21 mouse cellular contexts compared by ENCODE assay signal in the genomic region with DNA sequence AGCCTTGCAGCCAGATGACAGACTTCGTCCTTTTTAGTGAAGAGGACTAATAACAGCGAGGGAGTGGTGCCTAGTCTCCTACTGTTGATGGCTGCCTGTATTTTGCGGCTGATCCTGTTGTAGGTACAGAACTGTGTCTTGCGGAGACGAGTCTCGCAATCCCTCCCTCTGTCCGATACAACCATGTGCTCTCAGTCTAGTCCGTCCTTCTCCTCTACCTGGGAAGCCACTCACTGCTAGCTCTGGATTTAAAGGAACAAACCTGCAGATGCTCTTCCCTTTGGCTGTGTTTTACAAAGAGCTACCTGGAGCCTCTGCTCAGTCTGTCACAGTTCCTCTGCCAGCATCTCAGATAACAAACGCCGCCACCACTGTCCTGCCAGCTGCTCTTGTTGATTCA.
"Had no signal": no experiment of that assay in that cellular context is flagged by ENCODE, and none has a peak within 500 bp of the region (broad histone marks: within the 10 kb centered on the region; RNA-seq: fewer than 3 reads in every experiment).

No protein-coding gene starts in this region.

- H3K27me3 ChIP-seq: liver, embryonic 13.5 days; liver, embryonic 15.5 days; lung, embryonic 15.5 days; midbrain, embryonic 13.5 days; neural tube, embryonic 13.5 days; neural tube, embryonic 15.5 days had no signal

- H3K9me3 ChIP-seq: liver, embryonic 13.5 days; liver, embryonic 15.5 days; lung, embryonic 15.5 days; midbrain, embryonic 13.5 days; neural tube, embryonic 13.5 days; neural tube, embryonic 15.5 days had no signal

- H3K4me1 ChIP-seq: neural tube, embryonic 13.5 days had no signal

- DNase-seq: liver, embryonic 13.5 days; liver, postnatal 0 days; lung, adult 2 months; lung, postnatal 14 days; lung, postnatal 36 days; retina, postnatal 1 day; right cerebral cortex, adult 18-20 months; right cerebral cortex, postnatal 25 days; right cerebral cortex, postnatal 4 days; spleen, adult 18-20 months; thymus, adult 18-20 months; thymus, postnatal 25 days; thymus, postnatal 4 days had no signal

- H3K4me2 ChIP-seq: liver, embryonic 13.5 days; liver, embryonic 15.5 days; lung, embryonic 15.5 days; midbrain, embryonic 11.5 days; midbrain, embryonic 13.5 days; neural tube, embryonic 13.5 days; neural tube, embryonic 15.5 days had no signal

- H3K4me3 ChIP-seq: liver, embryonic 13.5 days; liver, embryonic 15.5 days; lung, embryonic 15.5 days; midbrain, embryonic 13.5 days; neural tube, embryonic 13.5 days; neural tube, embryonic 15.5 days had no signal

- ATAC-seq: liver, postnatal 0 days; lung, postnatal 0 days; midbrain, embryonic 13.5 days; midbrain, embryonic 16.5 days had no signal

- H3K9ac ChIP-seq: liver, embryonic 13.5 days; liver, embryonic 15.5 days; liver, postnatal 0 days; lung, embryonic 15.5 days; midbrain, embryonic 13.5 days; neural tube, embryonic 13.5 days; neural tube, embryonic 15.5 days had no signal

- H3K27ac ChIP-seq: liver, embryonic 13.5 days; liver, embryonic 15.5 days; lung, embryonic 15.5 days; midbrain, embryonic 13.5 days; neural tube, embryonic 13.5 days; neural tube, embryonic 15.5 days had no signal
